Mouse (Mus musculus) intestine, postnatal 0 days (tissue): Measurements from ENCODE around the gene Samd4. TPM values are rescaled to one million over a fixed set of nuclear protein-coding genes. Genes with fewer than 3 reads are reported as not detected.

Experiments
- ATAC-seq: fragments of 200-750 bp; cut with Nextera tagmentation; 2 replicates; pipeline ENCODE4 v1.8.0; 2017; ENCODE audit warnings: mild to moderate bottlenecking, moderate TSS enrichment, moderate library complexity
- H3K27ac ChIP-seq: fragments of 300-500 bp; sonication (generic); 2 replicates; pipeline ENCODE4 v1.5.1; 2014; ENCODE audit warnings: mild to moderate bottlenecking, low read depth, low read length, moderate library complexity
- H3K27me3 ChIP-seq: fragments of 300-500 bp; sonication (generic); replicated peaks from 2 replicates; pipeline ENCODE4 v1.6.1; 2014; ENCODE audit warnings: low read length, mixed read lengths; ENCODE audit not compliant: control insufficient read depth, insufficient read depth
- H3K36me3 ChIP-seq: fragments of 300-500 bp; sonication (generic); 2 replicates; pipeline ENCODE4 v1.6.1; 2014; ENCODE audit warnings: mild to moderate bottlenecking, moderate library complexity; ENCODE audit not compliant: control insufficient read depth, insufficient read depth
- H3K4me1 ChIP-seq: fragments of 300-500 bp; sonication (generic); replicated peaks from 2 replicates; pipeline ENCODE4 v1.6.1; 2014; ENCODE audit warnings: antibody characterized with exemption, low read length, mixed read lengths; ENCODE audit not compliant: control insufficient read depth, insufficient read depth
- H3K4me2 ChIP-seq: fragments of 300-500 bp; sonication (generic); replicated peaks from 2 replicates; pipeline ENCODE4 v1.6.1; 2014; ENCODE audit warnings: low read depth, mild to moderate bottlenecking, moderate library complexity
- H3K4me3 ChIP-seq: fragments of 300-500 bp; sonication (generic); 2 replicates; pipeline ENCODE4 v1.5.1; 2014; ENCODE audit warnings: low read depth, low read length
- H3K9ac ChIP-seq: fragments of 300-500 bp; sonication (generic); 2 replicates; pipeline ENCODE4 v1.6.1; 2014; ENCODE audit warnings: mild to moderate bottlenecking, low read depth, low read length
- H3K9me3 ChIP-seq: fragments of 300-500 bp; sonication (generic); 2 replicates; pipeline ENCODE4 v1.6.1; 2016; ENCODE audit warnings: mixed run types; ENCODE audit not compliant: control insufficient read depth
- CTCF ChIP-seq: sonication (generic); IDR thresholded peaks from 2 replicates; pipeline ENCODE4 v1.5.1; 2016; ENCODE audit warnings: low read depth, mild to moderate bottlenecking, control low read depth, antibody characterized with exemption, moderate library complexity
- WGBS: fragments of 180-500 bp; shearing (Covaris S2); extraction: QIAGEN DNeasy Blood & Tissue Kit; methylation state at CpG from one replicate; pipeline ENCODE4 v1.1.7; 2014; 5-methylcytosine and 5-hydroxymethylcytosine counted together
- microRNA-seq: library from miRNA; unstranded; fragments of <30 nt; microRNA quantifications from one replicate; pipeline ENCODE4, GENCODE M21; 2016
- polyA plus RNA-seq: library from polyadenylated mRNA; unstranded; fragments of >200 nt; fragmentation: Nextera tagmentation; extraction: Ambion mirVana; gene quantifications from 2 replicates; pipeline ENCODE4 v1.2.1, GENCODE M21; 2015

Samd4 gene
- polyA plus RNA-seq, 1 experiment from 2014 or later, result 3.1 TPM

DNA sequence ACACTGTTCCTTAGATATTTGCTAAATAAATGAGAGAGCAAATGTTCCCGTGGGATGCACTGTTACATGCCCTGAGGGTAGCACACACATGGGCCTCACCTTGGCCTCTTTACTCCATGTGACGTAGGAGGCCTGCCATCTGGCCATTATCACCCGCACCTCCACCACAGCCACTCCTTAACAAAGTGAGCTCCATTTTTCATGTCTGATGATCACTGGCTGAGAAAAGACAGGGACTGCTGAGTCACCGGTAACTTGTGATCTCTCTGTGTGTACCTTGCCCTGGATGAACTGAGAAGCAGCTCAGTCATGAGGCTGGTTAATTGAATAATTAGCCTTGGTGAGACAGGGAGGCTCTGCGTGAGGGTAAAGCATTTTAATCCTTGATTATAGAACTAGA is 254.0 kb downstream of the Samd4 start:
- Histone ChIP-seq H3K4me3 (no peak overlapping the region), H3K4me1 (peaks cover 8% of the 10 kb centered on the region; the same call in 1 of the 2 replicates), H3K9ac (no peak overlapping the region), H3K9me3 (no peaks in the 10 kb centered on the region), H3K27ac (peak overlapping the region; percentile 16; the same call in 1 of the 2 replicates), H3K36me3 (no peaks in the 10 kb centered on the region), H3K4me2 (no peak overlapping the region), H3K27me3 (no peaks in the 10 kb centered on the region)
- TF ChIP-seq CTCF, result no peak
- ATAC-seq, result peak; percentile 91
- 34% methylated on average over 5 of the region's 5 CpGs for WGBS

DNA sequence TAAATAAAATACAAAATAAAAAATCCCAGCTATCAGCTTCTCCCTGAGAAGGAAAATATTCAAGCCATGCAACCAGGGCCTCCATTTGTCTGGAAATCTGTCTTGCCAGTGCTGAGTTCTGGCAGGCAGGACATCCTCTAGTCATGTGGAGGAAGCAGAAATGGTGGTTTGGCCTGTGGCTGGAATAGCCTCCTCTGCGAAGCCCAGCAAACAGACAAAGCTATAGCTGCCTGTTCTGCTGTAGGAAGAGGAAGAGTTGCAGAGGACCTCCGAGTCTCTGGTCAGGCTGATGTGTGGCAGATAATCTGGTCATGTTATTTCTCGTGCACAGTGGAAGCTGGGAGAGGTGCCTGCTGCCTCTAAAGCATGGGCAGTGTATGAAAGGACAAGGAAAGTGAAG is 256.2 kb downstream of the Samd4 start:
- Histone ChIP-seq H3K27ac (no peak overlapping the region), H3K4me2 (no peak overlapping the region), H3K27me3 (no peaks in the 10 kb centered on the region), H3K9ac (no peak overlapping the region), H3K4me3 (no peak overlapping the region), H3K9me3 (no peaks in the 10 kb centered on the region), H3K36me3 (no peaks in the 10 kb centered on the region), H3K4me1 (peaks cover 6% of the 10 kb centered on the region; the same call in 1 of the 2 replicates)
- 74% methylated on average over 3 of the region's 3 CpGs for WGBS
- ATAC-seq, result no peak
- TF ChIP-seq CTCF, result no peak

DNA sequence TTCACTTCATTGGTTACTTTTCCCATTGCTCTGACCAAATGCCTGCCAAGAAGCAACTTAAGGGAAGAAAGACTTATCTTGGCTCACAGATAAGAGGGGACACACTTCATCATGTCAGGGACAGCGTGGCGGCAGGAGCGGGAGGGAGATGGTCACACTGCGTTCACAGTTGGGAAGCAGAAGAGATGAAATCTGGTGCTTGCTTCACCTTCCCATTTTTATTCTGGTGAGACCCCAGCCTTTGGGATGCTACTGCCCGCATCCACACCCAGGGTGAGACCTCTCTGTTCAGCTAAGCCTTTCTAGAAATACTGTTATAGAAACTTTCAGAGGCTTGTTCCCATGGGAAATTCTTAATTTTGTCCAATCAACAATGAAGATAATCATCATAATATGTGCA is 261.7 kb downstream of the Samd4 start:
- no peak for TF ChIP-seq CTCF
- Histone ChIP-seq H3K9me3 (no peaks in the 10 kb centered on the region), H3K4me2 (no peak overlapping the region), H3K4me3 (no peak overlapping the region), H3K27me3 (no peaks in the 10 kb centered on the region), H3K36me3 (no peaks in the 10 kb centered on the region), H3K27ac (no peak overlapping the region), H3K9ac (no peak overlapping the region), H3K4me1 (no peaks in the 10 kb centered on the region)
- ATAC-seq, result no peak
- 99% methylated on average over 5 of the region's 5 CpGs for WGBS

DNA sequence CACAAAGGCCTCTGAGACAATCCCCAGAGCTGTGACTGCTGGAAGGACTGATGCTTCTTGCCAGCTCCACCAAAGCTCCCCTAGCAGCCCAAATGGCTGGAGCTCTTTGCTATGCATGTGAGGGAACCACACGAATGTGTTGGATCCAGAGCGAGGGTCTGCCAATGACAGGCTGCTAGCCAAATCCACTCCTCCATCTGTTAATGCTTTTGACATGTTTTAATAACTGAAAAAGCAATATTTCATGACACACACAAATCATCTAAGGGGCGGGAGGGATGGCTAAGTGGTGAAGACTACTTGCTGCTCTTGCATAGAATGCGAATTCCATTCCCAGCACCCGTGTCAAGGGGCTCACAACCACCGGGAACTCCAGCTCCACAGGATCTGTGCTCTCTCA is 268.7 kb downstream of the Samd4 start:
- Histone ChIP-seq H3K36me3 (no peaks in the 10 kb centered on the region), H3K27ac (no peak overlapping the region), H3K4me3 (no peak overlapping the region), H3K9ac (no peak overlapping the region), H3K27me3 (no peaks in the 10 kb centered on the region), H3K9me3 (no peaks in the 10 kb centered on the region), H3K4me1 (no peaks in the 10 kb centered on the region), H3K4me2 (no peak overlapping the region)
- TF ChIP-seq CTCF, result no peak
- 89% methylated on average over 6 of the region's 6 CpGs for WGBS
- ATAC-seq, result no peak

DNA sequence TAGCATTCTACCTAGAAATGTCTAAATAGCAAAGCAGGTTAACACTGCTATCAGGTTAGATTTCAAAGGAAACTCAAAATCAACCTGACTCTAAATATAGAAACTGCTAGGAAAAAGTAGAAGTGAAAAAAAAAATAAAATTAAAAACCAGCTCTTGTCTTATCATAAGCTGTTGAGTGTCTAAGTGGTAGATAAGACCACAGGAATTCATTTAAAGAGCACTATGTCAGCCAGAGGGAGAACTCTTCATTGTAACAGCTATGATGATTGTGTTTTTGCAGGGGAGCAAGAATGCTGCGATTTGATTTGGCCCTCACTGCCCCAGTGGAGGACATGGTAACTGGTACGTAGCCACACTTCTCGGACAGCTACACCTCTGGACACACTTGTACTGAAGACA is 271.6 kb downstream of the Samd4 start:
- ATAC-seq, result no peak
- Histone ChIP-seq H3K4me3 (no peak overlapping the region), H3K27ac (no peak overlapping the region), H3K9ac (no peak overlapping the region), H3K27me3 (no peaks in the 10 kb centered on the region), H3K36me3 (no peaks in the 10 kb centered on the region), H3K9me3 (no peaks in the 10 kb centered on the region), H3K4me1 (no peaks in the 10 kb centered on the region), H3K4me2 (no peak overlapping the region)
- WGBS, result 94% methylated on average over 3 of the region's 3 CpGs
- TF ChIP-seq CTCF, result no peak

Small RNA genes lying within 50 kb of the gene (microRNA-seq; reads per million reads assigned to microRNA genes)
- 9.0 reads per million, percentile 19 among the genes with 10 or more reads in this experiment for gene Mir378c

Other genes with a start within 250 kb of the Samd4 start
- gene Cdkn3, start 122.3 kb upstream of the Samd4 start, polyA plus RNA-seq, result 27.7 and 30.9 TPM in 2 replicates
- gene Cnih1, start 94.4 kb upstream of the Samd4 start, polyA plus RNA-seq, result 151 and 153 TPM in 2 replicates
- 53.9 and 57.2 TPM in 2 replicates for gene Gmfb, start 60.6 kb upstream of the Samd4 start, polyA plus RNA-seq
- 31.0 and 35.3 TPM in 2 replicates for gene Cgrrf1, start 50.7 kb upstream of the Samd4 start, polyA plus RNA-seq